Mouse (Mus musculus) T-helper 1 cell (primary cell): ENCODE data around the gene Raf1.

ENCODE experiments used
- in situ Hi-C: fragments of 300-600 bp; cut with MboI, MseI; formaldehyde crosslinking; loops from one replicate; pipeline ENCODE4 v1.15.1; 2025; ENCODE audit warnings: high pct_unique_total_duplicates

Raf1 gene

DNA sequence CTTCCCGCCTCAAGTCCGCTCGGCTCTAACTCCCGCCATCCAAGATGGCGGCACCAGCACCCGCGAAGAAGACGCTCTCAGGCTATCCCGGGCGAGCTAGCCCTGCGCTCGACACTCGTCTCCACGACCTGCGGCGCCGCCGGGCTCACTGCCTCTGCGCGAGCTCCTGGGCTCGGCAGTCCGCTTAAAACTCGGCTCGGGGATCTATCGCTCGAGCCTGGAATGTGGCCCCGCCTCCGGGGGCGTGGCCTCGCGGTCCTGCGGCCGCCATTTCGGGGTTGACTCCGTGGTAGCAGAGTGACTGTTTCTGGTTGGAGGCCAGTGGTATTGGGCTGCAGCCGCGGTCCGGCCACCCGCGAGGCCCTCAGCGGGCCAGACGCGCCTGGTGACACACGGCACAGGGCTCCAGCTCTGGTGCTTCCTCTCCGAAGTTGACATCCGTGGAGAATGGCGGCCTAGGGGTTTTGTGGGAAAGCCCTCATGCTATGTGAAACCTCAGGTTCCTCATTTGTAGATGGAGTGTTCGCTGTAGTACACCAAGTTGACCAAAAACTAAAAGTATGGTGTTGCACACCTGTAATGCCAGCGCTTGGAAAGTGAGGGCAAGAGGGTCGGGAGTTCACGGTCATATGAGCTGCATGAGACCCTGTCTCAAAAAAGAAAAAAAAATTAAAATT is at the start of gene Raf1:
Gene Raf1 (minus strand): TSS at position 184 of the 677 bp plus-strand sequence.
- in situ Hi-C loops = no loop called here

GRCm38 (mm10) chr6:115722246-115722645 is 45.8 kb upstream of the Raf1 start:
- in situ Hi-C loops = no loop called here

DNA sequence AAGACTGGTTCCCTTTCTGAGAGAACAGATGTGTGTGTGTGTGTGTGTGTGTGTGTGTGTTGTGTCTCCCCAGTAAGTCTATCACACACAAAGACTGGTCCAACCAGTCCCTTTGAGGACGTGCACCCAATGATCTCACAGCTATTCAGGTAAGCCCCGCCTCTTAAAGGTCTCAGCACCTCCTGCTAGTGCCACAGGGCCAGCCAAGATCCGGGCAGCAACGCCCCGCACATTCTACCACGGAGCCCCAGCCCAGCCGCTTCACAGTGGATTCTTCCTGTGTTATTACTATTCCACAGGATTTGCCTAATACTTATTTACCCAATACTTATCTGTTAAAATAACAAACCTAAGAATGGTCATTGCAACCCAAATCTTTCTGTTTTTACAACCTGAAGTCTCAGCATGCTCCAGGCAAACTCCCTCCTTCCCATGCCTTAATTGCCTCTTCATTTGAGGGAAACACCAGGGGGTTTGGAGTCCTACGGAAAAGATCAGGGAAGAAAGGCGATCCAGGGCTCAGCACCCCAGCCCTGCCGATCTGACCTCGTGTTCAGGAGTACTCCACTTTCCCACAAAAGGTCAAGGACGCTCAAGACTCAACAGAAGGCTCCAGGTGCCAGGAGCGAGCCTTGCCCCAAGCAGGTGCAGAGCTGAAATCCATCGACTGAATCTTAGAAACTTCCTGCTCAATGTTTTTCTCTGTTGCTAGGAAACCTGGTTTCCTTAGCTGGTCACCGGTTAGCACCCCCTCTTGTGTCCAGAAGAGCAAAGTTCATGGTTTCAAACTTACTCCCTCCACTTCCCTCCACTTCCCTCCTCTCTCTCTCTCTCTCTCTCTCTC is 41.5 kb upstream of the Raf1 start:
- in situ Hi-C loops = loop anchor here (10.0 kb wide), 1 partner anchor 2003 kb away; the partner anchor contains the start of gene Ghrl

DNA sequence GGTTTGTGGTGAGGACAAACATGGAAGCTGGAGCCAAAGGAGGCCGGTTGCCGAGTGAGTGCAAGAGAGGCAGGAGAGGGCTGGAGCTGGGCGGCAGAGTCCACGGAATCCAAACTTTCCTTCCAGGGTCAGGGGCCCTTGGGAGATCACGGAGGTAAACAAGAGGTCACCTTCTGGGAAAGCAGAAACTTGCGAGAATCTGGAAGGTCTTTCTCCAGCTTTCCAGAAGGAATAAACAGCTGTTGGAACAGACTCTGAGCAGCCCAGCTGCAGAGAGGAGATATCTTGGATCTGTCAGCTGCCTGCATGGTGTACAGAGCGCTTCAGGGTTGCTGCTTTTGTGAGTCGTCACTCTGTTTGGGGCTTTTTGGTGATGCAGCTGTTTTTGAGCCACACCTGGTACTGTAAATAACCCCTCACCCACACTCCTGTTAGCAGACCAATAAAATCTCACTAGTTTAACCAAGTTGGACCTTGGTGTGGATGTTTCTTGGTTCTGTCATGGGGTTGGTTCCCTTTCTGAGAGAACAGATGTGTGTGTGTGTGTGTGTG is 40.7 kb upstream of the Raf1 start:
- in situ Hi-C loops = loop anchor here (10.0 kb wide), 1 partner anchor 2002 kb away; the partner anchor contains the start of gene Ghrl

DNA sequence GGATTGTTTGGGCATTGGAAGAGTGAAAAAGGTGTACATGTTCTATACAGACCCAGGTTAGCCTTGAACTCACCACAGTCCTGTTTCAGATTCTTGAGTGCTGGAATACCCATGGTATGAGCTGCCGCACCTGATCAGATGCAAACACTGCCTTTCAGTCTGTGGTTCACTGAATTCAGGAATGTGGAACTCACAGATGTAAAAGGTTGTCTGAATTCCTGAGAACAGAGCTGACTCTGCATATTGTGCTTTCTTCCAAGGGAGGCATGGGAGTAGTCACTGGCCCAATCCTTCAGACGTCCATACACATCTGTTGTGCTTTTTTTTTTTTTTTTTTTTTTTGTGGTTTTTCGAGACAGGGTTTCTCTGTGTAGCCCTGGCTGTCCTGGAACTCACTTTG is 34.8 kb upstream of the Raf1 start:
- in situ Hi-C loops = loop anchor here (10.0 kb wide), 1 partner anchor 1996 kb away; the partner anchor contains the start of gene Ghrl

DNA sequence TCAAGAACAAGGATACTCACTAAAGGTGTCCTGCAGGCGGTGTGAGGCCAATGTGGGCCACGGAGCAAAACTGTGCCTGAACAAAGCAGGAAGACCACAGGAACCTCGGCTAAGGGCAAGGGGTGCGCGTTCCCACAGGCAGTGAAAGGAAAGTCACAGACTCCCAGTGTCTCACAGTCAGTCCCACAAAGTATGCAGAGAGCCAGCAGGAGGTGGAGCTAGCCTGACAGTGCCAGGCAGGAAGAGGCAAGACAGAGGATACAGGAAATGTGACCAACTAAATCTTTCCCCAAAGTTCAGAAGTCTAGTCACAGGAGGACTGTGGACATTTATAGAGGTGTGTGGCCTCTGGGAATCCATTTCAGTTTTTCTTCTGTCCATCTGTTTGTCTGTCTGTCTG is 26.5 kb upstream of the Raf1 start:
- in situ Hi-C loops = no loop called here

GRCm38 (mm10) chr6:115701302-115701701 is 24.9 kb upstream of the Raf1 start:
- in situ Hi-C loops = no loop called here

- in situ Hi-C loops = no loop called here
These were observed 24.3 kb upstream of the Raf1 start for GRCm38 (mm10) chr6:115700778-115701177.

GRCm38 (mm10) chr6:115698699-115699098 is 22.3 kb upstream of the Raf1 start:
- in situ Hi-C loops = no loop called here

DNA sequence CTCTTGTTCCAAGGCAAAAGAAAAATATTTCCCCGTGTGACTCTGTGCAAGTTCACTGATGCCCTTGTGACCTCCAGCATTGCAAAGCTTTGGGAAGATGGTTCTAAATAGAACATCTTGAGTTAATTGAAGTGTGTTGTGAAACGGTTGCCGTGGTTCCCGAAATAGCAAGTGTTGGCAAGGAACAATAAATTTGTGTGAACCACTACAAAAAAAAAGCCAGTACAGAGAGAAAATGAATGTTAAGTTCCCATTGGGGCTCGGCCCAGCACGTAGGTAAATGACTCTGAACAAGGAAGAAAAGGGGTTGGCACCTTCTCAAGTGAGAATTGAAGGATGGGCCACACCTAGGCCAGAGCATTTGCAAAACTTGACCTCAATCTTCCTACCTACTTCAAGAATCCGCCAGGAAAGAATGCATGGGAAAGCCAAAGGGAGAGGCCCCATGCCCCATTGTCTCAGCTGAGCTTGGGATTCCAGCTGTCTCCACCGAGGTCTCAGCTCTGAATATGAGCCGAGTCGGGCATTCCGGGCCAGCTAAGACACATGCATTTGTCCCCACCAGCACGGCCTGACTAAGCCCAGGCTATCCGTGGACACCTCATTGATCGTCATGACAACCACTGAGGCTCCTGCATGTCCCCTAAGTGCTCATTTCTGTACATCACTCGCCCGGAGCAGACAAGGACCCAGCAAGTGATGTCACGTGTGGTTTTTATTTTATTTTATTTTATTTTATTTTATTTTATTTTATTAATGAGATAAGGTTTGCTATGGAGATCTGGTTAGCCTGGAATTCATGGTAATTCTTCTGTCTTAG is 21.5 kb upstream of the Raf1 start:
- in situ Hi-C loops = no loop called here

DNA sequence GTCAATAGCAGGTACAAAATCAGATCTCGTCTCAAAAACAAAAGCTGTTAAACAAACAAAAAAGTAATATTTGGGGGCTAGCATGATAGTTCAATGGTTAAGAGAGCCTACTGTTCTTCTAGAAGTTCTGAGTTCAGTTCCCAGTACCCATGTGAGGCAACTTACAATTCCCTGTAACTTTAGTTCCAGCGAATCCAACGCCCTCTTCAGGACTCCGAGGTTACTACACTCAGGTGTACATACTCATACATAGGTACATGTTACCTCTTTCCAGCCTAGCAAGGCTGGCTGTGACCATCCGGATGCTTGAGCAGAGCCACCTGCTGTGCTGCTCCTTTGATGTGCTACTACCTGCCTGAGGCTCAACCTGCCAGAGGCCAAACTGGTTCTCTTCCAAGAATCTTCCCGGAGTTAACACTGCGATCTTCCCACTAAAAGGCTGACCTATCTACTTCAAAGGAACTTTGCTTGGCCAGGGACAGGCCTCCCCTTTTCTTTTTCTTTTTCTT is 20.3 kb upstream of the Raf1 start:
- in situ Hi-C loops = no loop called here

- in situ Hi-C loops = no loop called here
These were observed 18.7 kb upstream of the Raf1 start for GRCm38 (mm10) chr6:115695124-115695523.

GRCm38 (mm10) chr6:115694441-115694842 is 18.0 kb upstream of the Raf1 start:
- in situ Hi-C loops = no loop called here

- in situ Hi-C loops = no loop called here
These were observed 16.7 kb upstream of the Raf1 start for GRCm38 (mm10) chr6:115692963-115693730.

GRCm38 (mm10) chr6:115692163-115692950 is 15.9 kb upstream of the Raf1 start:
- in situ Hi-C loops = no loop called here

DNA sequence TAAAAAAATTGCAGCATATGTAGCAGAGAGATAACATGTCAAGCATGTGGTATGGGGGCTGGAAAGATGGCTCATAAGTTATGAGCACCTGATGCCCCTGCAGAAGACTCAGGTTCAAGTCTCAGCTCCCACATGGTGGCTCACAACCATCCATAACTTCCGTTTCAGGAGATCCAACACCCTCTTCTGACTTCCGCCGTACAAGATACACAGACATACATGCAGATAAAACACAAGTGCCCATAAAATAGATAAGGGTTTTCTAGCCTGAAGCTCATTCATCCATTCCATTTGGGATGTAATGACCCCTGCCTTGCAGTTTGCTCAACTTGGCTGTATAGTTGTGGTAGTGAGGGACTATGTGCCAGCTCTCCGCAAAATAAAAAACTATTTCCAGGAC is 13.7 kb upstream of the Raf1 start:
- in situ Hi-C loops = no loop called here

GRCm38 (mm10) chr6:115688589-115688988 is 12.2 kb upstream of the Raf1 start:
- in situ Hi-C loops = no loop called here

GRCm38 (mm10) chr6:115687753-115688152 is 11.3 kb upstream of the Raf1 start:
- in situ Hi-C loops = no loop called here

DNA sequence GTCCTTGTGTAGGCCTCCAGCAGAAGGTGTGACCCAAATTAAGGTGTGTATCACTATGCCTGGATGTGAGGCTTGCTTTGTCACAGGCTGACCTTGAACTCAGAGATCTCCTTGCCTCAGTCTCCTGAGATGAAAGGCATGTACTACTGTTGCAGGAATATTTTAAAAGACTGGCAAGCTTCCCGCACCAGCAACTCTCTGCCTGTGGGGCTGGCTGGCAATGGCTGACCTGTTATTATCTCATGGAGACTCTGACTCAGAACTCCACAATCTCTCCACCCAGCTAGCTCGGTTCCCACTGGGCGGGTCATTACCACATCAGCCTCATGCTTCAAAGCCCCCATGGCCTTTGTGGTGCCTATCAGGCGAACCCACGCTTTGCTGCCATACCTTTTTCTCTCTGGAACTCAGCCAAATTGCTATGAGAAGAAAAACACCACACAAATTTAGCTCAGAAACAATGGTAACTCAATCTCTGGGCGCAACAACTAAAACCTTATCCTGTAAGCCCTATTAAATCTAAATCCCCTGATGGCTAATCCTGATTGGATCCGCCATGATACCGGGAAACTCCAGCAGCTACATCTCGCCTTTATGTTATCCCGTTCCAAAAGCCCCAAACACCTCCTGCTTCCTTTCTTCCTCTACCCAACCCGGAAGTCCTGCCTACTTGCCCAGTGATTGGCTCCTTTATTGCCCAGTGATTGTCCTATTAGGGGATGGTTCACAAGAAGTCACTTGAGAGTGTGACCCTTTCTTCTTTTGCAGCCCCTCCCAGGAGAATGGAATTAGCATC is 8.6 kb upstream of the Raf1 start:
- in situ Hi-C loops = no loop called here
